Mouse (Mus musculus) kidney, postnatal 0 days (tissue): Measurements from ENCODE around the gene Get4. TPM values are rescaled to one million over a fixed set of nuclear protein-coding genes. Genes with fewer than 3 reads are reported as not detected.
A peak's percentile ranks its signal among the peaks of the same experiment; 100 is the strongest.

Source experiments
- ATAC-seq: fragments of 200-750 bp; cut with Nextera tagmentation; replicated peaks from 2 replicates; pipeline ENCODE4 v1.8.0; 2017; ENCODE audit warnings: low read depth, moderate number of reproducible peaks, moderate TSS enrichment, moderate library complexity; ENCODE audit not compliant: low FRiP score
- DNase-seq: peaks from one replicate; pipeline ENCODE4 v3.0.0-alpha.2; 2016; ENCODE audit warnings: low spot score
- H3K27ac ChIP-seq: fragments of 300-500 bp; sonication (generic); 2 replicates; pipeline ENCODE4 v1.5.1; 2014; ENCODE audit warnings: mild to moderate bottlenecking
- H3K27me3 ChIP-seq: fragments of 300-500 bp; sonication (generic); 2 replicates; pipeline ENCODE4 v1.6.1; 2014; ENCODE audit warnings: low read length, mixed read lengths; ENCODE audit not compliant: insufficient read depth
- H3K36me3 ChIP-seq: fragments of 300-500 bp; sonication (generic); 2 replicates; pipeline ENCODE4 v1.6.1; 2014; ENCODE audit warnings: low read length, mixed read lengths; ENCODE audit not compliant: insufficient read depth
- H3K4me1 ChIP-seq: fragments of 300-500 bp; sonication (generic); replicated peaks from 2 replicates; pipeline ENCODE4 v1.6.1; 2014; ENCODE audit warnings: antibody characterized with exemption, low read length, mixed read lengths; ENCODE audit not compliant: insufficient read depth
- H3K4me2 ChIP-seq: fragments of 300-500 bp; sonication (generic); 2 replicates; pipeline ENCODE4 v1.6.1; 2014; ENCODE audit warnings: mild to moderate bottlenecking, low read length, moderate library complexity, mixed read lengths
- H3K4me3 ChIP-seq: fragments of 300-500 bp; sonication (generic); replicated peaks from 2 replicates; pipeline ENCODE4 v1.5.1; 2014; ENCODE audit warnings: low read depth, low read length
- H3K9ac ChIP-seq: fragments of 300-500 bp; sonication (generic); 2 replicates; pipeline ENCODE4 v1.6.1; 2014; ENCODE audit warnings: low read depth, low read length
- H3K9me3 ChIP-seq: fragments of 300-500 bp; sonication (generic); replicated peaks from 2 replicates; pipeline ENCODE4 v1.6.1; 2016; ENCODE audit warnings: low read length, inconsistent platforms, mixed read lengths
- CTCF ChIP-seq: IDR thresholded peaks from 2 replicates; pipeline ENCODE4 v1.5.1; 2016; ENCODE audit warnings: antibody characterized with exemption, low read depth, mild to moderate bottlenecking, moderate library complexity
- WGBS: fragments of 180-500 bp; shearing (Covaris S2); extraction: QIAGEN DNeasy Blood & Tissue Kit; methylation state at CpG from one replicate; pipeline ENCODE4 v1.1.7; 2014; 5-methylcytosine and 5-hydroxymethylcytosine counted together
- polyA plus RNA-seq: library from polyadenylated mRNA; unstranded; fragments of >200 nt; fragmentation: Nextera tagmentation; extraction: Ambion mirVana; gene quantifications from 2 replicates; pipeline ENCODE4 v1.2.1, GENCODE M21; 2015

Gene Get4
- 149 and 152 TPM in 2 replicates for polyA plus RNA-seq

DNA sequence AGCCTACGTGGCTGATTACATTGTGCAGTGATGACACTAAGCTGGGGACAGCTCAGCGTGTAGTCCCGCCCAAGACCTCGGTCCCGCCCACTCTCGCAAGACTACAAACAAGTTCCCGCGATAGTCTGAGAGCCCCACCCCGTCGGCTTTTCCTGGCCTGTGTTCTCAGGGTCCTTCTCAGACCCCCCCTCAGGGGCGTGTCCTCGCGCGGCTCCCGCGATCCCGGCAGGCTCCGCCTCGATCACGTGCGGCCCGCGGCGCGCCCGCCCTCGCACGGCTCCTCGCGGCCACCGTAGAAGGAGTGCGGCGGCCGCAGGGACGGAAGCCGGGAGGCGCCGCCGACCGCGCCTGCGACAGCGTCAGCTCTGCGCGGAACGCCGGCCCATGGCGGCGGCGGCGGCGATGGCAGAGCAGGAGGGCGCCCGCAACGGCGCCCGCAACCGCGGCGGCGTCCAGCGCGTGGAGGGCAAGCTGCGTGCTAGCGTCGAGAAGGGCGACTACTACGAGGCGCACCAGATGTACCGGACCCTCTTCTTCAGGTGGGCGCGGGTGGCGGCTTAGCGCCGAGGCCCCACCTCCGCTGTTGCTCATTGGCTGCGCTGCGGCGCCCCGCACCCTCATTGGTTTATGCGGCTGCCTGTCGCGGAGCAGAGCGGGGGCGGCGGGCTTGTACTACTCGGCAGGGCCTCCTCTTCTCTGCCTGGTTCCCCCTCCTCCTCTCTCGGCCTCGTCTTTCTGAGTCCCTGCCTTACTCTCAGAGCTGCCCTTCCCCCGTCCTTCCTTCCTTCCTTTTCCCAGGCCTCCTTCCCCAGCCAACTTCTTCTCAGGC is at the start of gene Get4:
TSS of gene Get4 (plus strand) at position 244 of the 829 bp plus-strand sequence.
- 2% methylated on average over 60 of the region's 90 CpGs for WGBS
- Histone ChIP-seq H3K4me3 (peak within 1 kb of the TSS; percentile 55), H3K4me1 (peaks cover 22% of the 10 kb centered on the region), H3K4me2 (peak within 1 kb of the TSS; percentile 71), H3K9ac (peak within 1 kb of the TSS; percentile 70), H3K27me3 (no peaks in the 10 kb centered on the region), H3K27ac (peak within 1 kb of the TSS; percentile 79), H3K36me3 (peaks cover 21% of the 10 kb centered on the region), H3K9me3 (no peaks in the 10 kb centered on the region)
- ATAC-seq (peak; percentile 93), DNase-seq (peak; percentile 99)
- TF ChIP-seq CTCF: no peak

DNA sequence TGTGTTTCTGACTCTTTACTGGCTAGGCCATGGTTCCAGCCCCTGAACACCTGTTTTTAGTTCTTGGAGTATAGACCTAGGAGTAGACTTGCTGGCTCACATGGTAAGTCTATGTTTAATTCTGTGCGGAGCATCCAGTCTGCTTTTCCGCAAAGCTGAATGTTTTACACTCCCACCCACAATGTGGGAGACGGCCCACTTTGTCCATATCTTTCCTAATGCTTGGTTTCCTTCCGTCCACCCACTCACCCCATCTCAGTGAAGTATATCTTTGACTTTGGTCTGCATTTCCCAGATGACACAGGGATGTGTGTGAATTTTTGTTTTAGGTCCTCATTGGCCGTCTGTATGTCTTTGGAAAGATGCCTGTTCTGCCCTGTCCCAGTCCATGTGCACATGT is 48.8 kb upstream of the Get4 start:
- no peak overlapping the region for H3K9ac ChIP-seq
- no peak for ATAC-seq
- no peak overlapping the region for H3K4me3 ChIP-seq
- TF ChIP-seq CTCF: no peak
- no peaks in the 10 kb centered on the region for H3K27me3 ChIP-seq
- no peaks in the 10 kb centered on the region for H3K9me3 ChIP-seq
- no peaks in the 10 kb centered on the region for H3K36me3 ChIP-seq
- no peak overlapping the region for H3K27ac ChIP-seq
- no peak overlapping the region for H3K4me2 ChIP-seq
- WGBS: 84% methylated on average over 5 of the region's 5 CpGs
- DNase-seq: no peak
- H3K4me1 ChIP-seq: peaks cover 13% of the 10 kb centered on the region; the same call in 1 of the 2 replicates

DNA sequence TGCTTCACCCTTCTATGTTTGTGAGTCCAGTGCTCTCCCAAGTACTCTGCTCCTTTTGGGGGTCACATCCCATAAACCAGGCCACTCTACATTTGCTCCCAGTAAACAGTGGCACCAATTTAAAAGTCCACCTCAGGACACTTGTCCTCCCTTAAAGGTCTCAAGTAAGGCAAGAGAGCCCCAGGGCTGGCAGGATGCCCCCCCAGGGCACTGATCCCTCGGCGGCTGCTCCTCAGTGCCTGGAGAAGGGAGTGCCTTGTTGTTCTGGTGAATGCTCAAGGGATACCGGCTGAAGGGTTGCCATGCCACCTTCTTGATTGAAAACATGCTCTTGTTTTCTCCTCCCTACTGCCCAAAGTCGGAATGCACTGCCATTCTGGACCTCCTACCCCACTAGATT is 46.0 kb upstream of the Get4 start:
- DNase-seq: no peak
- Histone ChIP-seq H3K4me3 (no peak overlapping the region), H3K4me1 (peaks cover 13% of the 10 kb centered on the region; the same call in 1 of the 2 replicates), H3K4me2 (no peak overlapping the region), H3K9ac (no peak overlapping the region), H3K27me3 (no peaks in the 10 kb centered on the region), H3K9me3 (no peaks in the 10 kb centered on the region), H3K27ac (no peak overlapping the region), H3K36me3 (0 out of 2 replicates have a peak, but pooled peaks cover 4% of the 10 kb centered on the region)
- TF ChIP-seq CTCF: no peak
- ATAC-seq: no peak
- 58% methylated on average over 4 of the region's 4 CpGs for WGBS

DNA sequence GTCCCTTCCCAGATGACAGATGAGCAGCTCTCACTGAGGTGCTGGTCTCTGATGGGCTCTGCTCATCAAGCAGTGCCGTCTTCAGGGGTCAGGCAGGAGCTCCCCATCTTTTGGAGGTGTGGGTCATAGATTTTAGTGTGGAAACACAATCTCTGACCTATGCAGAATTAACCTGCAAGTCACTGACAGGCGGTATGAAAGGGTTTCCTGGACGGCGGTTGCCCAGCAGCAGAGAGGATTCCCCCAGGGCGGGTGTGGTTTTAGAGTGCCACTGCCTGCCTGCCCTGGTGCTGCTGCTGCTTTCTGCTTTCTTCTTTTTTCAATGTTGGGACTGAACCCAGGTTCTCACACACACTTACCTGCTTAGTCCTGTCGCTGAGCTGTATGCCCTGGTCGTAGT is 45.6 kb upstream of the Get4 start:
- Histone ChIP-seq H3K27me3 (no peaks in the 10 kb centered on the region), H3K27ac (no peak overlapping the region), H3K4me2 (no peak overlapping the region), H3K36me3 (0 out of 2 replicates have a peak, but pooled peaks cover 4% of the 10 kb centered on the region), H3K9ac (no peak overlapping the region), H3K9me3 (no peaks in the 10 kb centered on the region), H3K4me1 (peaks cover 9% of the 10 kb centered on the region; the same call in 1 of the 2 replicates), H3K4me3 (no peak overlapping the region)
- ATAC-seq (no peak), DNase-seq (no peak)
- 65% methylated on average over 7 of the region's 7 CpGs for WGBS
- no peak for TF ChIP-seq CTCF

DNA sequence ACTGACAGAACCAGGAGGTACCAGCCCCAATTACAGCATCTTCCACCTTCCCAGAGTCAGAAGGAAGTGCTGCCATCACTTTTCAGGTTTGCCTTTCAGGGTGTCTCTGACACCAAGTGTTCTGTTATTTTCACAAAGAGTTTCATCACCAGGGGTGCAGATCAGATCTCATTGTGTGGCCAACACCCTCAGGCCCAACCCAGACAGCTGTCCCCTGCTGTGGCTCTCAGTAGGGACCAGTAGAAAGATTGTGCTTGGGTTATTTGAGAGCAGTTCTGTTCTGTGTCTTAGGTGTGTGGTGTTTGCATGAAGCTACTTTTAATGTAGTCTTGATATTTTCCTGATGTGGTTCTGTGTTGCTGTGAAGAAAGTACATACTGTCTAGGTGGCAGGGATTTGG is 43.9 kb upstream of the Get4 start:
- TF ChIP-seq CTCF: no peak
- Histone ChIP-seq H3K4me1 (no peaks in the 10 kb centered on the region), H3K4me2 (no peak overlapping the region), H3K36me3 (0 out of 2 replicates have a peak, but pooled peaks cover 4% of the 10 kb centered on the region), H3K27me3 (no peaks in the 10 kb centered on the region), H3K9me3 (no peaks in the 10 kb centered on the region), H3K27ac (no peak overlapping the region), H3K9ac (no peak overlapping the region), H3K4me3 (no peak overlapping the region)
- ATAC-seq: no peak
- no peak for DNase-seq

DNA sequence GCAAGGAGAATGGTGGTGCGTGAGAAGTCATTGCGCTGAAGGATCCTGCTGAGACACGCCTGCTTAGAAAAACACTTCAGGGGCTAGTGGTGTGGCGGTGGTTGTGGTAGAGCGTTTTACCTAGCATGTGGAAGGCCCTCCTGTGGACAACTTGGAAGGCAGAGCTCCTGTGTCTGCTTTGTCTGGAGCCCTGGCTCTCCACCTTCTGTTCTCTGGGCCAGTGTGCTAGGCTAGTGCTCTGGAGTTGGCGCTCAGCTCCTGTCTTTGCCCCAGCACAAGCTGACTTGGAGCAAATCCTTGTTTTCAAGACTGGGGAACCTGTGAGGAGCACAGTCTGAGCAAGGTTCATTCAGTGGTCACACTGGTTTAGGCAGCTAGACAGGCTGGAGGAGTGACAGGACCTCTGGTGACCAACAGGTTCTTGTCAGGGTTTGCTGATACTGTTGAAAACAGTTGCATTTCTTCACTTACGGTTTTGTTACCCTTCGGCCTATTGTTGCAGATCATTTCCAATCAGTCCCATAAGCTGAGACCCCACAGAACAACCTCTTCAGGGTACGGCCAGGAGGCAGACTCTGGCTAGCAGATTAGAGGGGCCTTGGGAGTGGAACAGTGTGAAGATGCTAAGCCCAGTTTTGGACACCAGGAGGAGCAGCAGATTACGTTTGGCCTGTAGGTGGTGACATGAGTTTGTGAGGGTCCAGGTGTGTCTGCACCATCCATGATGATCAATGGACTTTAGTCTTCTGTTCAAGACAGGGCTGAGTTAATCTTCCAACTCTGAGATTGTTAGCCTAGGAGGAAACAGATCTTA is 43.0 kb upstream of the Get4 start:
- Histone ChIP-seq H3K4me1 (no peaks in the 10 kb centered on the region), H3K36me3 (0 out of 2 replicates have a peak, but pooled peaks cover 4% of the 10 kb centered on the region), H3K27ac (no peak overlapping the region), H3K27me3 (no peaks in the 10 kb centered on the region), H3K9ac (no peak overlapping the region), H3K4me2 (no peak overlapping the region), H3K4me3 (no peak overlapping the region), H3K9me3 (no peaks in the 10 kb centered on the region)
- 86% methylated on average over 10 of the region's 10 CpGs for WGBS
- TF ChIP-seq CTCF: peak; percentile 69
- ATAC-seq (peak; percentile 69; the same call in 1 of the 2 replicates), DNase-seq (peak; percentile 35)
